Mouse (Mus musculus) intestine, embryonic 16.5 days (tissue): Measurements from ENCODE around the gene Cul7. TPM values are rescaled to one million over a fixed set of nuclear protein-coding genes. Genes with fewer than 3 reads are reported as not detected.

Experiments
- ATAC-seq: fragments of 200-750 bp; cut with Nextera tagmentation; 2 replicates; pipeline ENCODE4 v1.8.0; 2017; ENCODE audit warnings: moderate TSS enrichment, moderate library complexity
- H3K27ac ChIP-seq: fragments of 300-500 bp; sonication (generic); 2 replicates; pipeline ENCODE4 v1.5.1; 2014; ENCODE audit warnings: mild to moderate bottlenecking, low read length
- H3K27me3 ChIP-seq: fragments of 300-500 bp; sonication (generic); replicated peaks from 2 replicates; pipeline ENCODE4 v1.6.1; 2014; ENCODE audit warnings: low read length, control low read depth, mixed read lengths; ENCODE audit not compliant: control insufficient read depth, insufficient read depth
- H3K36me3 ChIP-seq: fragments of 300-500 bp; sonication (generic); 2 replicates; pipeline ENCODE4 v1.6.1; 2014; ENCODE audit warnings: low read length, control low read depth; ENCODE audit not compliant: control insufficient read depth, insufficient read depth
- H3K4me1 ChIP-seq: fragments of 300-500 bp; sonication (generic); 2 replicates; pipeline ENCODE4 v1.6.1; 2014; ENCODE audit warnings: low read length, control low read depth, mixed read lengths; ENCODE audit not compliant: control insufficient read depth, insufficient read depth
- H3K4me2 ChIP-seq: fragments of 300-500 bp; sonication (generic); 2 replicates; pipeline ENCODE4 v1.6.1; 2014; ENCODE audit warnings: low read depth, low read length, control low read depth
- H3K4me3 ChIP-seq: fragments of 300-500 bp; sonication (generic); 2 replicates; pipeline ENCODE4 v1.5.1; 2014; ENCODE audit warnings: mild to moderate bottlenecking, low read length
- H3K9ac ChIP-seq: fragments of 300-500 bp; sonication (generic); 2 replicates; pipeline ENCODE4 v1.6.1; 2014; ENCODE audit warnings: low read depth, low read length
- H3K9me3 ChIP-seq: fragments of 300-500 bp; sonication (generic); 2 replicates; pipeline ENCODE4 v1.6.1; 2016; ENCODE audit warnings: low read length, control low read depth; ENCODE audit not compliant: control insufficient read depth
- WGBS: fragments of 180-500 bp; shearing (Covaris S2); extraction: QIAGEN DNeasy Blood & Tissue Kit; methylation state at CpG from one replicate; pipeline ENCODE4 v1.1.7; 2014; 5-methylcytosine and 5-hydroxymethylcytosine counted together
- polyA plus RNA-seq: library from polyadenylated mRNA; unstranded; fragments of >200 nt; fragmentation: Nextera tagmentation; extraction: Ambion mirVana; gene quantifications from 2 replicates; pipeline ENCODE4 v1.2.1, GENCODE M21; 2015

Cul7 gene
- polyA plus RNA-seq, 1 experiment from 2014 or later, result 42.4 TPM

DNA sequence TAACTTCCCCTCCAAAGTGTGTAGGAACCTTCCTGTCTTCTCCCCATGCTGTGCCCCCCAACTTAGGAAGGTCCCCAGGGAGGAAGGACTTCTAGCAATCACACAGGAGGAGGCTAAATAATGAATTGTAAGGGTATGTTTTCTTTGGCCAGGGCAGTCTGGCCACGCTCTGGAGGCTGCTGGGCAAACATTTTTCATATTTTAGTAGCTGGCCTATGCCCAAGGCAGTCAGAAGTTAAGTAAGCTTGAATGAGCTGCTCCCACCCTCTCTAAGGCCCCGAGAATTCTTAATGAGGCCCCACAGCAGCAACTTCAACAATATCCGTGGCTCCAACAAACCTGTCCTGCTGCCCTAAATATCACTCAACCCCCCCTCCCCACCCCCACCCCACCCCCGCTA lies 37.3 kb upstream of the Cul7 start:
- Histone ChIP-seq H3K9ac (no peak overlapping the region), H3K9me3 (no peaks in the 10 kb centered on the region), H3K4me1 (peaks cover 39% of the 10 kb centered on the region)

DNA sequence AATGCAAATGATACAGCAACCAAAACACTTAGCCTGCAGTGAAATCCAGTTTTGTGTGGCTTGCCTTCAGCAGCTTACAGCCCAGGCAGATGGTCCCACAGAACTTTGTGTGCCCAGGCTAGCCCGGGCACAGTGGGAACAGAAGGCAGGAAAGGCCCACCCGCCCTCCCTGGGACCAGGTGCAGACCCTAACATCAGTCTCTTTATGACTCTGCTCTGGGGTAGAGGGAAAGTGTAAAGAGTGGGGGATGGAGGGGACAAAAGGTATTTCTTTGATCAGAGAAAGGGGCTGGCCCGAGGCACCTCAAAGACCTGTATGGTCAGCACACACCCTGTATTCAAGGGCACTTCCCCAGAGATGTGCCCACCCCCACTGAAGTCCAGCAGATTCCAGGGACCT lies 36.9 kb upstream of the Cul7 start:
- 0 out of 2 replicates have a peak overlapping the region, but pooled peaks have one; percentile 6 for H3K27ac ChIP-seq
- no peaks in the 10 kb centered on the region for H3K9me3 ChIP-seq
- peaks cover 44% of the 10 kb centered on the region for H3K4me1 ChIP-seq
- H3K9ac ChIP-seq, result 0 out of 2 replicates have a peak overlapping the region, but pooled peaks have one; percentile 11
- H3K36me3 ChIP-seq, result no peaks in the 10 kb centered on the region
- no peak overlapping the region for H3K4me2 ChIP-seq
- no peak overlapping the region for H3K4me3 ChIP-seq
- WGBS, result 47% methylated on average over 3 of the region's 3 CpGs
- H3K27me3 ChIP-seq, result no peaks in the 10 kb centered on the region
- ATAC-seq, result no peak

More for the DNA sequence above, 37.3 kb upstream of the Cul7 start:
- no peaks in the 10 kb centered on the region for H3K27me3 ChIP-seq
- no peak for ATAC-seq
- no peaks in the 10 kb centered on the region for H3K36me3 ChIP-seq
- H3K27ac ChIP-seq, result 0 out of 2 replicates have a peak overlapping the region, but pooled peaks have one; percentile 6
- 23% methylated on average over 4 of the region's 4 CpGs for WGBS
- H3K4me2 ChIP-seq, result no peak overlapping the region
- H3K4me3 ChIP-seq, result no peak overlapping the region

- Histone ChIP-seq H3K36me3 (no peaks in the 10 kb centered on the region), H3K4me1 (peaks cover 70% of the 10 kb centered on the region), H3K9me3 (no peaks in the 10 kb centered on the region), H3K27ac (peak overlapping the region; percentile 87), H3K4me3 (peak overlapping the region; percentile 23), H3K27me3 (no peaks in the 10 kb centered on the region), H3K4me2 (peak overlapping the region; percentile 44), H3K9ac (no peak overlapping the region)
- no peak for ATAC-seq
- 40% methylated on average over 12 of the region's 12 CpGs for WGBS
Observed at GRCm38 (mm10) chr17:46617799-46618198, 32.3 kb upstream of the Cul7 start.

GRCm38 (mm10) chr17:46618394-46618768 lies 31.8 kb upstream of the Cul7 start:
- peak; percentile 39 for ATAC-seq

GRCm38 (mm10) chr17:46618769-46619682 lies 31.1 kb upstream of the Cul7 start:
- H3K4me2 ChIP-seq, result peak overlapping the region; percentile 44
- peak overlapping the region; percentile 23 for H3K4me3 ChIP-seq
- no peaks in the 10 kb centered on the region for H3K9me3 ChIP-seq
- no peaks in the 10 kb centered on the region for H3K27me3 ChIP-seq
- peak; percentile 57 for ATAC-seq
- peaks cover 68% of the 10 kb centered on the region for H3K4me1 ChIP-seq
- H3K36me3 ChIP-seq, result no peaks in the 10 kb centered on the region
- peak overlapping the region; percentile 87 for H3K27ac ChIP-seq
- H3K9ac ChIP-seq, result peak overlapping the region; percentile 63
- 13% methylated on average over 27 of the region's 27 CpGs for WGBS

More at GRCm38 (mm10) chr17:46618394-46618768, 31.8 kb upstream of the Cul7 start:
- WGBS, result 14% methylated on average over 6 of the region's 6 CpGs
- Histone ChIP-seq H3K9ac (peak overlapping the region; percentile 63), H3K9me3 (no peaks in the 10 kb centered on the region), H3K4me3 (peak overlapping the region; percentile 23), H3K4me2 (peak overlapping the region; percentile 44), H3K4me1 (peaks cover 68% of the 10 kb centered on the region), H3K36me3 (no peaks in the 10 kb centered on the region), H3K27me3 (no peaks in the 10 kb centered on the region), H3K27ac (peak overlapping the region; percentile 87)

DNA sequence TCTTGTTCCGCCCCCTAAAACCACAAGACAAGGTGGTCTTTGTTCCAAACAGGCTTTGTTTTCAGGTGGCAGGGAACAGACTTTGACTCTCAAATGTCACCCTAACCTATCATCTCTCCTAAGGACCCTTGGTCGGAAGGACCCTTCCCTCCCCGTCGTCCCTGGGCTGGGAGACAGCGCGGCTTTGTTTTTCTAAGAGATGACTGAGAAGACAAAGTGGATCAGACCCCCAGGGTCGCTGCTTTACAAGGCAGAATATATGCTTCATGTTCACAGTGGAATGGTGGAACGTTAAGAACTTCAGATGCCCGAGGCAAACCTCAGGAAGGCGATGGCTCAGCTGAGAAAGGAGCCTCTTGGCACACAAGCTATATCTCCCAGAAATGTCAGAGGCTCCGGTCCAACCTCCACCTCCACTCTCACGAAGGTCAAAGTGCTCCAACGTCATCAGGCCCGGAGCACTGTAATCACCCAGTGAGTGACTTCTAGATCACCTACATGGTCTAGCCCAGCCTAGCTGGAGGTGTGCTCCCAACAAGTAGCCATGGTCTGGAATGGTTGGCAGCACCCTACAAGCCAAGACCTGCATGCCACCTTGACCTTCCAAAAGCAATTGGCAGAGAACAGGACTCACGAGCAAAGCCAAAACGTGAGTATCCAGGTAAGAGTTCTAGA lies 30.3 kb upstream of the Cul7 start:
- WGBS, result 26% methylated on average over 16 of the region's 16 CpGs
- peak; percentile 8; the same call in 1 of the 2 replicates for ATAC-seq
- H3K4me3 ChIP-seq, result no peak overlapping the region
- no peaks in the 10 kb centered on the region for H3K27me3 ChIP-seq
- no peaks in the 10 kb centered on the region for H3K36me3 ChIP-seq
- peak overlapping the region; percentile 63 for H3K9ac ChIP-seq
- H3K4me1 ChIP-seq, result peaks cover 75% of the 10 kb centered on the region
- no peaks in the 10 kb centered on the region for H3K9me3 ChIP-seq
- H3K27ac ChIP-seq, result peak overlapping the region; percentile 87
- peak overlapping the region; percentile 44 for H3K4me2 ChIP-seq

- H3K27me3 ChIP-seq, result no peaks in the 10 kb centered on the region
- ATAC-seq, result no peak
- peaks cover 78% of the 10 kb centered on the region for H3K4me1 ChIP-seq
- 48% methylated on average over 15 of the region's 15 CpGs for WGBS
- H3K36me3 ChIP-seq, result no peaks in the 10 kb centered on the region
- no peaks in the 10 kb centered on the region for H3K9me3 ChIP-seq
- H3K27ac ChIP-seq, result peak overlapping the region; percentile 67; the same call in 1 of the 2 replicates
- no peak overlapping the region for H3K4me3 ChIP-seq
- peak overlapping the region; percentile 18; the same call in 1 of the 2 replicates for H3K4me2 ChIP-seq
- H3K9ac ChIP-seq, result peak overlapping the region; percentile 22; the same call in 1 of the 2 replicates
Observed at GRCm38 (mm10) chr17:46621324-46621723, 28.8 kb upstream of the Cul7 start.

- ATAC-seq, result no peak
- Histone ChIP-seq H3K4me1 (peaks cover 82% of the 10 kb centered on the region), H3K36me3 (no peaks in the 10 kb centered on the region), H3K27me3 (no peaks in the 10 kb centered on the region), H3K4me3 (no peak overlapping the region), H3K9me3 (no peaks in the 10 kb centered on the region), H3K4me2 (no peak overlapping the region), H3K9ac (0 out of 2 replicates have a peak overlapping the region, but pooled peaks have one; percentile 22), H3K27ac (no peak overlapping the region)
- WGBS, result 70% methylated on average over 11 of the region's 11 CpGs
Observed at GRCm38 (mm10) chr17:46622269-46622668, 27.9 kb upstream of the Cul7 start.
